Mouse (Mus musculus): ENCODE measurements around the gene Tank. TPM values are rescaled to one million over a fixed set of nuclear protein-coding genes. Genes with fewer than 3 reads are reported as not detected.

Tank gene
- polyA plus RNA-seq, 1 experiment from 2014 or later: 23.9 TPM

- Histone ChIP-seq H3K9me3 (ENCODE audit: control insufficient read depth, low read length) (no peaks in the 10 kb centered on the region), H3K4me3 (ENCODE audit: low read length) (no peak overlapping the region), H3K27ac (ENCODE audit: low read length) (no peak overlapping the region), H3K4me2 (ENCODE audit: low read depth, low read length) (no peak overlapping the region), H3K27me3 (replicated peaks; ENCODE audit: control insufficient read depth, insufficient read depth, low read length) (no peaks in the 10 kb centered on the region), H3K4me1 (ENCODE audit: control insufficient read depth, insufficient read depth, low read length) (no peaks in the 10 kb centered on the region), H3K36me3 (ENCODE audit: control insufficient read depth, insufficient read depth, low read length) (no peaks in the 10 kb centered on the region), H3K9ac (ENCODE audit: low read depth, low read length) (no peak overlapping the region)
- ATAC-seq: no peak
- WGBS: 70% methylated on average over 2 of the region's 2 CpGs
These were observed 22.6 kb upstream of the Tank start for GRCm38 (mm10) chr2:61555825-61556224.

DNA sequence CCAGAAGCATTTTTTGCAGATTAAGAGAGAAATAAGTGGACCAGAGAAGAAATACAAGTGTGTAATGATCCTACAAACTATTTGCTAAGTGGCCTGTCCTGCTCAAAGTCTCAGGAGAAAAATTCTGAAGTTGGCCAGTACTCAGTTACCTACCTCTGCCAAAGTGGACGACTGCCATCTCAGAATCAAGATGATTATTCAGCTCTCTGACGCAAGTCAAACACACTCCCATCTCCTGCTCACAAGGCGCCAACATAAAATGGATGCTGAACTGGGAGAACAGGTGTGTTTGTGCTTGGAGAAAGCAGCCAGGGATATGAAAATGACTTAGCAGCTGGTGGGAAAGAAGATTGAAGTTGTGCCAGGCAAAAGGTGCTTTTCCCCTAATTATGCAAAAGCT lies 21.7 kb upstream of the Tank start:
- ATAC-seq: no peak
- no peaks in the 10 kb centered on the region for H3K9me3 ChIP-seq (ENCODE audit: control insufficient read depth, low read length)
- no peaks in the 10 kb centered on the region for H3K27me3 ChIP-seq (replicated peaks; ENCODE audit: control insufficient read depth, insufficient read depth, low read length)
- H3K36me3 ChIP-seq (ENCODE audit: control insufficient read depth, insufficient read depth, low read length): no peaks in the 10 kb centered on the region
- H3K4me2 ChIP-seq (ENCODE audit: low read depth, low read length): no peak overlapping the region
- no peaks in the 10 kb centered on the region for H3K4me1 ChIP-seq (ENCODE audit: control insufficient read depth, insufficient read depth, low read length)
- H3K27ac ChIP-seq (ENCODE audit: low read length): no peak overlapping the region
- WGBS: 72% methylated on average over 3 of the region's 3 CpGs
- H3K9ac ChIP-seq (ENCODE audit: low read depth, low read length): no peak overlapping the region
- H3K4me3 ChIP-seq (ENCODE audit: low read length): no peak overlapping the region

DNA sequence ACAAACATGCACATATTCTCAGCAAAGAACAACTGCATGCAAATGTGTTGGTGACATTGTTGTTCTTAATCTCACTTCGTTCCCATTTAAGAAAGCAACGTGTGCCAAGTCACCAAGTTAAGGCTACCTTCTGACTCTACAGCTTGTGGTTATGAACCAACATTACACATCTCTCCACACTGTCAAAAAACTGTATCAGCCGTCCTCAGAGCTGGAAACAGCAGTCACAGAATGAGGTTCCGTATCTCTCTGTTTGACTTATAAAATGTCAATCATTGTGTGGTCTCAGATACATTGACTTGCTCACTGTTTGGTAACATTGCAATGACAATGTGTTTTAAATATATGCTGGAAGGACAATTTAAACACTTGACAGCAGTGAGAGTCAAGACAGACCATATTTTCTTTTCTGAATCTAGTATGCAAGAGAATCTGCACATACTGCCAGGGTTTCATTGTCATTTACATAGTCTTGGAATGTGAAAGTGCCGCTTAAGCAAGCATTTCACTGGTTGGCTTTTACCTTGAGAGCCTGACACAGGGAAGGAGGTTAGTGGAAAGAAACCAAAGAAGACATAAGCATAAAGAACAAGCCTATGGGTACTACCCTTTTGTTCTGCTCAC lies 20.4 kb upstream of the Tank start:
- Histone ChIP-seq H3K36me3 (ENCODE audit: control insufficient read depth, insufficient read depth, low read length) (no peaks in the 10 kb centered on the region), H3K27me3 (replicated peaks; ENCODE audit: control insufficient read depth, insufficient read depth, low read length) (no peaks in the 10 kb centered on the region), H3K9ac (ENCODE audit: low read depth, low read length) (no peak overlapping the region), H3K4me1 (ENCODE audit: control insufficient read depth, insufficient read depth, low read length) (no peaks in the 10 kb centered on the region), H3K4me2 (ENCODE audit: low read depth, low read length) (no peak overlapping the region), H3K9me3 (ENCODE audit: control insufficient read depth, low read length) (no peaks in the 10 kb centered on the region), H3K27ac (ENCODE audit: low read length) (no peak overlapping the region), H3K4me3 (ENCODE audit: low read length) (no peak overlapping the region)
- 82% methylated on average over 5 of the region's 5 CpGs for WGBS
- no peak for ATAC-seq

- Histone ChIP-seq H3K4me1 (ENCODE audit: control insufficient read depth, insufficient read depth, low read length) (no peaks in the 10 kb centered on the region), H3K9me3 (ENCODE audit: control insufficient read depth, low read length) (no peaks in the 10 kb centered on the region), H3K4me2 (ENCODE audit: low read depth, low read length) (no peak overlapping the region), H3K27ac (ENCODE audit: low read length) (no peak overlapping the region), H3K36me3 (ENCODE audit: control insufficient read depth, insufficient read depth, low read length) (no peaks in the 10 kb centered on the region), H3K9ac (ENCODE audit: low read depth, low read length) (no peak overlapping the region), H3K27me3 (replicated peaks; ENCODE audit: control insufficient read depth, insufficient read depth, low read length) (no peaks in the 10 kb centered on the region), H3K4me3 (ENCODE audit: low read length) (no peak overlapping the region)
- 3% methylated on average over 1 of the region's 1 CpGs for WGBS
- ATAC-seq: no peak
These were observed 17.3 kb upstream of the Tank start for GRCm38 (mm10) chr2:61561058-61561457.

- Histone ChIP-seq H3K9me3 (ENCODE audit: control insufficient read depth, low read length) (no peaks in the 10 kb centered on the region), H3K27ac (ENCODE audit: low read length) (no peak overlapping the region), H3K4me2 (ENCODE audit: low read depth, low read length) (no peak overlapping the region), H3K27me3 (replicated peaks; ENCODE audit: control insufficient read depth, insufficient read depth, low read length) (no peaks in the 10 kb centered on the region), H3K9ac (ENCODE audit: low read depth, low read length) (no peak overlapping the region), H3K4me1 (ENCODE audit: control insufficient read depth, insufficient read depth, low read length) (no peaks in the 10 kb centered on the region), H3K4me3 (ENCODE audit: low read length) (no peak overlapping the region), H3K36me3 (ENCODE audit: control insufficient read depth, insufficient read depth, low read length) (no peaks in the 10 kb centered on the region)
- 75% methylated on average over 6 of the region's 6 CpGs for WGBS
- no peak for ATAC-seq
These were observed 15.2 kb upstream of the Tank start for GRCm38 (mm10) chr2:61563202-61563601.

- Histone ChIP-seq H3K4me2 (ENCODE audit: low read depth, low read length) (no peak overlapping the region), H3K9ac (ENCODE audit: low read depth, low read length) (no peak overlapping the region), H3K4me3 (ENCODE audit: low read length) (no peak overlapping the region), H3K9me3 (ENCODE audit: control insufficient read depth, low read length) (no peaks in the 10 kb centered on the region), H3K4me1 (ENCODE audit: control insufficient read depth, insufficient read depth, low read length) (no peaks in the 10 kb centered on the region), H3K36me3 (ENCODE audit: control insufficient read depth, insufficient read depth, low read length) (no peaks in the 10 kb centered on the region), H3K27me3 (replicated peaks; ENCODE audit: control insufficient read depth, insufficient read depth, low read length) (no peaks in the 10 kb centered on the region), H3K27ac (ENCODE audit: low read length) (no peak overlapping the region)
- 56% methylated on average over 4 of the region's 4 CpGs for WGBS
- peak; percentile 78 for ATAC-seq
These were observed 11.2 kb upstream of the Tank start for GRCm38 (mm10) chr2:61567045-61567783.

DNA sequence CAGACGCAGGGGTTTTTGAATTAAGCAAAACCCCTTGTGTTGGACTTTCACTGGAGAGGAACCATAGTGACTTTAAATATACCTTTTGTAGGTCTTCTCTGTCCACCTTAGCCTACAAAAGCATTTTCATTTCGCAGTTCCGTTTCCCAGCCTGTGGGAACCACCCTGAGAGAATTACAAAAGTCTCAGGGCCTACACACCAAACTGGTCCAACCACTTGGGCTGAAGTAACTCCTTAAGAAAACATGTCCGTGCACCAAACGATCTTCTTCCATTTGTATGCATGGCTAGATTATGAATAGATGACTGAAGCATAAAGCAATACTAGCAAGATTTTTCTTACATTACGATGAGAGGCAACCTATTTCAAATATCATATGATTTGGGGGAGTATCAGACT lies 9.2 kb upstream of the Tank start:
- Histone ChIP-seq H3K9me3 (ENCODE audit: control insufficient read depth, low read length) (no peaks in the 10 kb centered on the region), H3K27me3 (replicated peaks; ENCODE audit: control insufficient read depth, insufficient read depth, low read length) (no peaks in the 10 kb centered on the region), H3K9ac (ENCODE audit: low read depth, low read length) (no peak overlapping the region), H3K36me3 (ENCODE audit: control insufficient read depth, insufficient read depth, low read length) (no peaks in the 10 kb centered on the region), H3K4me1 (ENCODE audit: control insufficient read depth, insufficient read depth, low read length) (no peaks in the 10 kb centered on the region), H3K27ac (ENCODE audit: low read length) (no peak overlapping the region), H3K4me2 (ENCODE audit: low read depth, low read length) (no peak overlapping the region), H3K4me3 (ENCODE audit: low read length) (no peak overlapping the region)
- WGBS: 80% methylated on average over 6 of the region's 6 CpGs
- no peak for ATAC-seq

GRCm38 (mm10) chr2:61571343-61571955 lies 6.9 kb upstream of the Tank start:
- Histone ChIP-seq H3K4me3 (ENCODE audit: low read length) (no peak overlapping the region), H3K36me3 (ENCODE audit: control insufficient read depth, insufficient read depth, low read length) (no peaks in the 10 kb centered on the region), H3K4me1 (ENCODE audit: control insufficient read depth, insufficient read depth, low read length) (no peaks in the 10 kb centered on the region), H3K27me3 (replicated peaks; ENCODE audit: control insufficient read depth, insufficient read depth, low read length) (no peaks in the 10 kb centered on the region), H3K4me2 (ENCODE audit: low read depth, low read length) (no peak overlapping the region), H3K27ac (ENCODE audit: low read length) (peak overlapping the region; percentile 23; the same call in 1 of the 2 replicates), H3K9me3 (ENCODE audit: control insufficient read depth, low read length) (no peaks in the 10 kb centered on the region), H3K9ac (ENCODE audit: low read depth, low read length) (no peak overlapping the region)
- ATAC-seq: peak; percentile 71
- 33% methylated on average over 4 of the region's 4 CpGs for WGBS

DNA sequence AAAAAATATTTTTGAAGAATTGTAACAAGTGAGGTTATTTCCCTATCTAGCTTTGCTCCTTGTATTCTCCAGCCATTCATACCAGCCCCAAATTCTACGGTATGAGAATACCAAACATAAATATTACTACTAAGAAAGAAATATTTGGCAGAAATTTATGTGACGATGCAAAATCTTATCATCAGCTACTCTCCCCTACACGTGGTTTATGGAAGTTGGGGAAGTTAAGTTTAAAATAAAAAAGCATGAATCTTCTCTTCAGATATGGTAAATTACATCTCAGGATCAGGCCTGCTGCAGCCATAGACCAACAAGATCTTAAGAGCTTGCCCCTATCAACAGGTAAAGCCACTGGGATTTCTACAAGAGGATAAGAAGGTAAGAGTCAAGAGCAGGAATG lies 1.9 kb upstream of the Tank start:
- no peak for ATAC-seq
- H3K36me3 ChIP-seq (ENCODE audit: control insufficient read depth, insufficient read depth, low read length): no peaks in the 10 kb centered on the region
- no peak overlapping the region for H3K9ac ChIP-seq (ENCODE audit: low read depth, low read length)
- no peaks in the 10 kb centered on the region for H3K4me1 ChIP-seq (ENCODE audit: control insufficient read depth, insufficient read depth, low read length)
- no peak overlapping the region for H3K4me2 ChIP-seq (ENCODE audit: low read depth, low read length)
- H3K4me3 ChIP-seq (ENCODE audit: low read length): no peak overlapping the region
- H3K9me3 ChIP-seq (ENCODE audit: control insufficient read depth, low read length): no peaks in the 10 kb centered on the region
- H3K27ac ChIP-seq (ENCODE audit: low read length): no peak overlapping the region
- WGBS: 78% methylated on average over 3 of the region's 3 CpGs
- no peaks in the 10 kb centered on the region for H3K27me3 ChIP-seq (replicated peaks; ENCODE audit: control insufficient read depth, insufficient read depth, low read length)

Data from intestine, embryonic 16.5 days (tissue).